Comparison of ENCODE assay signal across 10 mouse cellular contexts in the genomic region with DNA sequence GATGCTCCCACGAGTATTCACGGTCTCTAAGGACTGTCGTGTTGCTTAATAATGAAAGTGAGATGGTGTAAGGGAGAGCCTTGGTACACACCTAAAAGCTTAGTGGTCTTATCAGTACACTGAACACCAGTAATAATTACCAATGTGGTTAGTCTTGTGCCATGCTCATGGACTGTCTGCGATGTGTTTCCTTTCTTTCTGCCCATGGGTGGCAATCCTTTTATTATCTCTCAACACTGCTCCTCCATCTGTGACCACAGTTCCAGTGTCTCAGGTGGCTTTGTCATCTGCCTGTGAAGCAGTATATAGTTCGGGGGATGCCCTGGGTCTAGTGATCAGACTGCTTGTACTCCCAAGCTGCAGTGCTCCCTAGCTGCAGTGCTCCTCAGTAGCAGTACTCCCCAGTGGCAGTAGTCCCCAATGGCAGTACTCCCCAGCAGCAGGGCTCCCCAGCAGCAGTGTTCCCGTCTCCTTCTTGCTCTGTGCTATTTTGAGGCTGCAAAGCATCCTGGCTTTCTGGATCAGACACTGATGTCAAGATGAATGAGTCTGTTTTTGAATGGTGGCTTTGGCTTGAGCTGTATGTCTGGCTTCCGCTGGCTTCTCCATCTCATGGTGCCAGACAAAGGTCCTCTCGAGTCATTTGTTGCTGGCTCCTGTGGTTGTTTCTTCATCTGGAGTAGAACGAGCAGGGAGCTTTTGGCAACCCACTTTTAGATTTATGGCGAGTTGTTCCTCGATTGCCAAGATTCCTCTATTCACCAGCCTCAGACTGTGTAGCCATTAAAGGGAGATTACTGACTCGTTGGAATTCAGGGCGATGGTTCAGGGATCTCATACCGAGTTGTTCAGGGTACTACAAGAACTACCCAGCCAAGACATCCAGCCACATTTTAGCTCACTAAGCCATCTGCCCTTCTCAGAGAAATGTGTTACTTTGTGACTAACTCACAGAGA.
A peak's percentile ranks its signal among the peaks of the same experiment; 100 is the strongest.
DNase-seq lines count a peak whose midpoint lies in the region; ATAC-seq and TF ChIP-seq lines count a peak whose summit lies in the region.
"Had no signal": no experiment of that assay in that cellular context is flagged by ENCODE, and none has a peak within 500 bp of the region (broad histone marks: within the 10 kb centered on the region; RNA-seq: fewer than 3 reads in every experiment).

No protein-coding gene starts in this region.

- no peak for TF ChIP-seq EP300 in lung, postnatal 0 days (IDR thresholded peaks at IDR 0.05)
- no peak for TF ChIP-seq EP300 in heart, adult 2 months (IDR thresholded peaks at IDR 0.05; ENCODE audit: insufficient read depth, low read depth, low read length)

- no peaks in the 10 kb centered on the region for H3K79me2 ChIP-seq in heart, adult 2 months (replicated peaks; ENCODE audit: control insufficient read depth, insufficient read depth, low read length)

- H3K9ac ChIP-seq in lung, postnatal 0 days (replicated peaks; ENCODE audit: low read depth): no peak overlapping the region
- no peak overlapping the region for H3K9ac ChIP-seq in heart, adult 2 months (ENCODE audit: low read depth, low read length)
- H3K9ac ChIP-seq: limb, embryonic 12.5 days had no signal

- no peak for TF ChIP-seq POLR2A in heart, adult 2 months (IDR thresholded peaks at IDR 0.05; ENCODE audit: insufficient read depth, low read depth, low read length)

- no peaks in the 10 kb centered on the region for H3K36me3 ChIP-seq in lung, postnatal 0 days (ENCODE audit: insufficient read depth, low read length)
- no peaks in the 10 kb centered on the region for H3K36me3 ChIP-seq in heart, adult 2 months (ENCODE audit: control insufficient read depth, insufficient read depth, low read length)
- H3K36me3 ChIP-seq: limb, embryonic 12.5 days had no signal

- no peak overlapping the region for H3K4me3 ChIP-seq in lung, postnatal 0 days (ENCODE audit: low read depth, low read length)
- no peak overlapping the region for H3K4me3 ChIP-seq in heart, adult 2 months
- H3K4me3 ChIP-seq: limb, embryonic 12.5 days had no signal

- peak; percentile 54 to 60 for DNase-seq in cerebellum, postnatal 10 days
- DNase-seq in cerebellum, postnatal 25 days: no peak
- DNase-seq in layer of hippocampus, adult 9-11 months: peak; percentile 14
- DNase-seq in layer of hippocampus, adult 11-12 months (ENCODE audit: low spot score): no peak
- DNase-seq in adipocyte (ENCODE audit: low spot score): peak; percentile 7
- peak; percentile 18 for DNase-seq in lung, postnatal 0 days (ENCODE audit: low spot score)
- DNase-seq in heart, adult 2 months: no peak
- DNase-seq in heart, adult 8-10 months (ENCODE audit: low spot score): no peak

- intact Hi-C loops in heart, adult 2 months (cut with DNase I): no loop called here

- no peaks in the 10 kb centered on the region for H3K4me1 ChIP-seq in lung, postnatal 0 days (ENCODE audit: insufficient read depth, low read depth, low read length)
- no peaks in the 10 kb centered on the region for H3K4me1 ChIP-seq in heart, adult 2 months (ENCODE audit: control insufficient read depth, insufficient read depth, low read length)

- no peak for TF ChIP-seq CTCF in lung, postnatal 0 days (IDR thresholded peaks at IDR 0.05)
- TF ChIP-seq CTCF in heart, adult 2 months (IDR thresholded peaks at IDR 0.05): no peak

- H3K27me3 ChIP-seq in lung, postnatal 0 days (replicated peaks; ENCODE audit: insufficient read depth, low read length): no peaks in the 10 kb centered on the region
- no peaks in the 10 kb centered on the region for H3K27me3 ChIP-seq in heart, adult 2 months (ENCODE audit: control insufficient read depth, insufficient read depth, low read length)
- H3K27me3 ChIP-seq: limb, embryonic 12.5 days had no signal

- ATAC-seq in lung, postnatal 0 days: no peak; the same call in 1 of the 2 replicates

- no peak overlapping the region for H3K27ac ChIP-seq in lung, postnatal 0 days (ENCODE audit: low read length)
- H3K27ac ChIP-seq in heart, adult 2 months: no peak overlapping the region
- H3K27ac ChIP-seq: limb, embryonic 12.5 days had no signal

- H3K4me2 ChIP-seq in lung, postnatal 0 days (replicated peaks; ENCODE audit: low read depth, low read length): no peak overlapping the region
- H3K4me2 ChIP-seq: limb, embryonic 12.5 days; midbrain, embryonic 11.5 days had no signal

- WGBS in lung, postnatal 0 days: 71% methylated on average over 14 of the region's 14 CpGs
- 78% methylated on average over 14 of the region's 14 CpGs for WGBS in heart, adult 2 months

- H3K9me3 ChIP-seq in lung, postnatal 0 days (ENCODE audit: low read length): no peaks in the 10 kb centered on the region
- H3K9me3 ChIP-seq: limb, embryonic 12.5 days had no signal

Comparison
In these comparisons a context has a peak if more than half of its experiments do, and no peak if none do; other contexts are left out.
1. DNase-seq: peak in cerebellum, postnatal 10 days (2 of 2), layer of hippocampus, adult 9-11 months (single experiment), adipocyte (single experiment) and lung, postnatal 0 days (single experiment); none in cerebellum, postnatal 25 days (0 of 2), layer of hippocampus, adult 11-12 months (single experiment), heart, adult 2 months (0 of 2) and heart, adult 8-10 months (single experiment).